Mouse (Mus musculus): Measurements from ENCODE around the gene Mrpl33. TPM values are rescaled to one million over a fixed set of nuclear protein-coding genes. Genes with fewer than 3 reads are reported as not detected.

Gene Mrpl33
- total RNA-seq, 2 experiments from 2014 or later = 259 to 272 TPM

DNA sequence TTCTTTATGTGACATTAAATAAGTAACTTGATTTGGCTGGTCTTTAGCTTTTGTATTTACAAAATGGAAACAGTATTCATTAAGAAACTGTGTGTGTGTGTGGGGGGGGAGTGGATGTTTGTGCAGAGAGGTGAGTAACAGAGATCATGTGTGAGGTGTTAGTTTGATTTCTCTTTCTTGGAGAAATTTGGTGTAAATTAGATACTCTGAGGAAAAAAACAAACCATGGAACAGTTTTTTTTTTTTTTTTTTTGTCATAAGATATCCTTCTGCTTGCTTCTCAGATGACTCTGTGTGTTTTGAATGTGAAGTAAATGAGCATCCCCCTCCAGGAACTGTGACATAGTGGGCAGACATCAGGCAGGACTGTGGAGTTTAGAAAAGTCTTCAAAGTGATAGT is 102.7 kb downstream of the Mrpl33 start:
- no peak for DNase-seq

DNA sequence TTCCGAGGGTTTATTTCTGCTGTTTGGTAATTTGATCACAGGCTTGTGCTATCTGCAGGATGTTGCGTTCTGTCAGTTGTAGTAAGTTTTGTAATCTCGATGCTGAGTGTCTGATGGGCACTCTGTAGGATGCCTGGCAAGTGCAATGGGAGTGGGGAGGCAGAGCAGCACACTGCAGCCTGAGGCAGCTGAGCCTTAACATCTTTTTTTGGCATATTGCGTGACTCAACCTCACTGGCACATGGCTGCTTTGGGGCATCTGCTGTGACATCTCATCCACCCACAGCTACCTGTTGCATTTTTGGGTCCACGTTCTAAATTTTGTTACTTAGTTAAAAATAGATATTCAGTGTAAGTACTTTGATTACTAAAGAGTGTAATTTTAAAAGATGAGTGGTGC is 108.2 kb downstream of the Mrpl33 start:
- DNase-seq = no peak

DNA sequence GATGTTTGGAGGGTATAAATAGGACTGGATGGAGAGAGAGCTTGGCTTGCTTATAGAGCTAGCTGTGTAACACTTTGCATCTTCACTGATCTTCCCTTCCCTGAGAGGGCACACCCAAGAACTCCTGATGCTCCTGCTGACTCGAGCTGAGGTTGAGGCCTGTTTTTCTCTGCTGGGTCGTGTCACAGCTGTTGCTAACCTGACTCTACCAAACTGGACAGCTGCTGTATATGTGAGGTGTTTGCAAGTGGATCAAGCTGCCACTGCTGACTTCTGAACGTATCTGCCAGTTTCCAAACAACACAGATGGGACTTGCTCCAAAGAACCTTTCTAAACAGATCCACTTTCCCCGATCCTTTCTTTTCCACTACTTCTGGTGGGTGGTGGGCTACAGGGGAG is 110.1 kb downstream of the Mrpl33 start:
- no peak for DNase-seq

- DNase-seq = no peak
Observed at GRCm38 (mm10) chr5:31709389-31709788, 112.7 kb downstream of the Mrpl33 start.

DNA sequence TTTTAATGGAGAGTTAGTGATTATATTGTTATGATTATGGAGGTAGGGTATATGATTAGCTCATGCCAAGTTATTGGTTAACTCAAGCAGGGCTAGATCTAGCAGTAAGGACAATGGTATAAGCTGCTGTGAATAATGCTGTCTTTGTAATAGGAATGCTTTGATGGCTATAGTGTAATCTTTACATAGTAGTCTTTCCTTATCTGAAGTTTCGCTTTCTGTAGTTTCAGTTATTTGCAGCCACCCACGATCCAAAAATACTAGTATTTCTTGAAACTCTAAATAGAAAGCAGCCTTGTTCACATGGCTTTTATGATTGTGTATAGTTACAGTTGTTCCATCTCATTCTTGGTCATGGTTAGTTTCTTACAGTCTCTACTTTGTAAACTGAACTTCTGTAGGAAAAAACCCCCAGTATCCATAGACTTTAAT is 116.6 kb downstream of the Mrpl33 start:
- DNase-seq = no peak

DNA sequence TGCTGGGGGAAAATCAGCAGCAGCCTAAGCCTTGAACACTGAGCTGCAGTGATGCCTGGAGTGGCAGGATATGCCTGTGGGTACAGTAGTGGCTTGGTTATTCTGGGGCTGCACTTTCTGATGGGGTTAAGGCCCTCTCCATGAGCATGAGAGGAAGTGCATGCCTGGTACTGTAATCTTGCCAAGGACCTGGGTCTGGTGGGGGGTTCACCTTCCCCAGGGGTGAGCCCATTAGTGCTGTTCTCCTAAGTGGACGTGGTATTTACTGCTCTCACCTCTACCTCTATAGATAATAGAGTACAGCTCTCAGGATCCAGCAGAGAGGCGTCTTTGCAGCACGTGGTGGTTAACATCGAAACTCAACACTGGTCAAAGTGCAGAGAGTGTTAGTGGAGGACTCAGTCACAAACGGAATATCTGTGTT is 117.1 kb downstream of the Mrpl33 start:
- no peak for DNase-seq

Small RNAs within 50 kb of the gene (microRNA-seq; reads per million reads assigned to microRNA genes)
- 0 reads per million in 2 experiments for gene Mir3473e

Other genes starting within 250 kb of the Mrpl33 start
- gene Zfp512, start 144.5 kb upstream of the Mrpl33 start, total RNA-seq (2021) = 10 to 100 TPM; 12.4 to 17.4 TPM
- gene 4930548H24Rik, start 111.2 kb upstream of the Mrpl33 start, total RNA-seq (2021) = under 1 TPM; 0.28 to 0.29 TPM
- 10 to 100 TPM; 19.9 to 22.0 TPM for gene Gpn1, start 102.2 kb upstream of the Mrpl33 start, total RNA-seq (2021)
- gene Slc4a1ap, start 69.9 kb upstream of the Mrpl33 start, total RNA-seq (2021) = 10 to 100 TPM; 21.7 to 22.3 TPM
- gene Supt7l, start 69.1 kb upstream of the Mrpl33 start, total RNA-seq (2021) = 10 to 100 TPM; 10.7 to 11.9 TPM
- gene Rbks, start 100.7 kb downstream of the Mrpl33 start, total RNA-seq (2021) = 1 to 10 TPM; 2.6 to 3.7 TPM
- gene Babam2, start 100.7 kb downstream of the Mrpl33 start, total RNA-seq (2021) = 10 to 100 TPM; 45.3 to 45.8 TPM